Mouse (Mus musculus) embryonic facial prominence, embryonic 11.5 days (tissue): Measurements from ENCODE around the gene Morn5. TPM values are rescaled to one million over a fixed set of nuclear protein-coding genes. Genes with fewer than 3 reads are reported as not detected.

ENCODE experiments used
- ATAC-seq: fragments of 200-750 bp; cut with Nextera tagmentation; replicated peaks from 2 replicates; pipeline ENCODE4 v1.8.0; 2017; ENCODE audit warnings: low read depth; ENCODE audit not compliant: insufficient number of reproducible peaks, low FRiP score, low TSS enrichment
- DNase-seq: peaks from one replicate; pipeline ENCODE4 v3.0.0-alpha.2; 2015; ENCODE audit warnings: low spot score
- H3K27ac ChIP-seq: fragments of 300-500 bp; sonication (generic); replicated peaks from 2 replicates; pipeline ENCODE4 v1.5.1; 2014; ENCODE audit warnings: mild to moderate bottlenecking, low read depth, low read length, control low read depth
- H3K27me3 ChIP-seq: fragments of 300-500 bp; sonication (generic); 2 replicates; pipeline ENCODE4 v1.6.1; 2014; ENCODE audit warnings: mild to moderate bottlenecking, low read length, moderate library complexity, mixed read lengths; ENCODE audit not compliant: control insufficient read depth, insufficient read depth
- H3K36me3 ChIP-seq: fragments of 300-500 bp; sonication (generic); replicated peaks from 2 replicates; pipeline ENCODE4 v1.6.1; 2014; ENCODE audit warnings: low read depth, mild to moderate bottlenecking, low read length, moderate library complexity, mixed read lengths; ENCODE audit not compliant: control insufficient read depth, insufficient read depth
- H3K4me1 ChIP-seq: fragments of 300-500 bp; sonication (generic); 2 replicates; pipeline ENCODE4 v1.6.1; 2014; ENCODE audit warnings: low read length, mixed read lengths; ENCODE audit not compliant: control insufficient read depth, insufficient read depth
- H3K4me2 ChIP-seq: fragments of 300-500 bp; sonication (generic); 2 replicates; pipeline ENCODE4 v1.6.1; 2014; ENCODE audit warnings: low read depth, mild to moderate bottlenecking, control low read depth, low read length, moderate library complexity
- H3K4me3 ChIP-seq: fragments of 300-500 bp; sonication (generic); 2 replicates; pipeline ENCODE4 v1.5.1; 2014; ENCODE audit warnings: low read depth, low read length, control low read depth
- H3K9ac ChIP-seq: fragments of 300-500 bp; sonication (generic); replicated peaks from 2 replicates; pipeline ENCODE4 v1.6.1; 2014; ENCODE audit warnings: mild to moderate bottlenecking, control low read depth, low read length
- H3K9me3 ChIP-seq: fragments of 300-500 bp; sonication (generic); replicated peaks from 2 replicates; pipeline ENCODE4 v1.6.1; 2016; ENCODE audit warnings: mild to moderate bottlenecking, low read length, inconsistent platforms, mixed read lengths; ENCODE audit not compliant: control insufficient read depth
- whole genome bisulfite sequencing: fragments of 180-500 bp; shearing (Covaris S2); extraction: QIAGEN DNeasy Blood & Tissue Kit; methylation state at CpG from one replicate; pipeline ENCODE4 v1.1.7; 2014; 5-methylcytosine and 5-hydroxymethylcytosine counted together
- polyA plus RNA-seq: library from polyadenylated mRNA; unstranded; fragments of >200 nt; fragmentation: Nextera tagmentation; extraction: Ambion mirVana; gene quantifications from 2 replicates; pipeline ENCODE4 v1.2.1, GENCODE M21; 2014

The Morn5 gene
- not detected in 2 replicates for polyA plus RNA-seq

- Histone ChIP-seq H3K9me3 (no peaks in the 10 kb centered on the region), H3K36me3 (no peaks in the 10 kb centered on the region), H3K9ac (peak within 1 kb of the TSS; percentile 73), H3K27me3 (no peaks in the 10 kb centered on the region), H3K4me1 (peaks cover 4% of the 10 kb centered on the region; the same call in 1 of the 2 replicates), H3K4me3 (peak within 1 kb of the TSS; percentile 90), H3K27ac (no peak within 1 kb of the TSS), H3K4me2 (peak within 1 kb of the TSS; percentile 76)
- DNase-seq (peak; percentile 99), ATAC-seq (peak; percentile 97)
- WGBS = under 1% methylated on average over 44 of the region's 44 CpGs
Measured at GRCm38 (mm10) chr2:36048748-36049566, at the start of gene Morn5, which contains the start of gene Ndufa8. TSS of gene Morn5 (plus strand) at chr2:36049458. TSS of gene Ndufa8 (minus strand) at chr2:36049406.

- Histone ChIP-seq H3K4me1 (no peaks in the 10 kb centered on the region), H3K9me3 (no peaks in the 10 kb centered on the region), H3K4me2 (no peak overlapping the region), H3K4me3 (no peak overlapping the region), H3K36me3 (no peaks in the 10 kb centered on the region), H3K27ac (no peak overlapping the region), H3K9ac (no peak overlapping the region), H3K27me3 (no peaks in the 10 kb centered on the region)
- DNase-seq (no peak), ATAC-seq (no peak)
- WGBS = 65% methylated on average over 1 of the region's 1 CpGs
Measured at GRCm38 (mm10) chr2:36000390-36000789, 48.9 kb upstream of the Morn5 start.

- Histone ChIP-seq H3K4me1 (no peaks in the 10 kb centered on the region), H3K9ac (no peak overlapping the region), H3K36me3 (no peaks in the 10 kb centered on the region), H3K27me3 (no peaks in the 10 kb centered on the region), H3K4me2 (no peak overlapping the region), H3K9me3 (no peaks in the 10 kb centered on the region), H3K4me3 (no peak overlapping the region), H3K27ac (no peak overlapping the region)
- ATAC-seq (no peak), DNase-seq (no peak)
- 47% methylated on average over 6 of the region's 6 CpGs for WGBS
Measured at GRCm38 (mm10) chr2:36002188-36002587, 47.1 kb upstream of the Morn5 start.

- H3K27me3 ChIP-seq = peaks cover 6% of the 10 kb centered on the region; the same call in 1 of the 2 replicates
- WGBS = 31% methylated on average over 1 of the region's 1 CpGs
Measured at GRCm38 (mm10) chr2:36008071-36008470, 41.2 kb upstream of the Morn5 start.

GRCm38 (mm10) chr2:36009386-36009785 is 39.9 kb upstream of the Morn5 start:
- Histone ChIP-seq H3K9me3 (no peaks in the 10 kb centered on the region), H3K4me2 (no peak overlapping the region), H3K4me1 (peaks cover 3% of the 10 kb centered on the region; the same call in 1 of the 2 replicates), H3K4me3 (no peak overlapping the region), H3K36me3 (no peaks in the 10 kb centered on the region), H3K27me3 (peaks cover 6% of the 10 kb centered on the region; the same call in 1 of the 2 replicates), H3K27ac (no peak overlapping the region), H3K9ac (no peak overlapping the region)
- 21% methylated on average over 4 of the region's 4 CpGs for WGBS
- ATAC-seq (no peak; the same call in 1 of the 2 replicates), DNase-seq (peak; percentile 89)

More at GRCm38 (mm10) chr2:36008071-36008470, 41.2 kb upstream of the Morn5 start:
- Histone ChIP-seq H3K36me3 (no peaks in the 10 kb centered on the region), H3K27ac (no peak overlapping the region), H3K9ac (no peak overlapping the region), H3K4me1 (peaks cover 3% of the 10 kb centered on the region; the same call in 1 of the 2 replicates), H3K9me3 (no peaks in the 10 kb centered on the region), H3K4me2 (no peak overlapping the region), H3K4me3 (no peak overlapping the region)
- ATAC-seq = no peak
- DNase-seq = peak; percentile 81

GRCm38 (mm10) chr2:36010579-36010978 is 38.7 kb upstream of the Morn5 start:
- no peak overlapping the region for H3K9ac ChIP-seq
- DNase-seq (no peak), ATAC-seq (peak; percentile 25; the same call in 1 of the 2 replicates)
- H3K27ac ChIP-seq = no peak overlapping the region
- peaks cover 3% of the 10 kb centered on the region; the same call in 1 of the 2 replicates for H3K4me1 ChIP-seq
- peaks cover 6% of the 10 kb centered on the region; the same call in 1 of the 2 replicates for H3K27me3 ChIP-seq
- H3K4me3 ChIP-seq = no peak overlapping the region
- H3K9me3 ChIP-seq = no peaks in the 10 kb centered on the region
- H3K36me3 ChIP-seq = no peaks in the 10 kb centered on the region
- H3K4me2 ChIP-seq = no peak overlapping the region
- 32% methylated on average over 8 of the region's 8 CpGs for WGBS

GRCm38 (mm10) chr2:36011331-36011825 is 37.9 kb upstream of the Morn5 start:
- H3K4me2 ChIP-seq = peak overlapping the region; percentile 68
- ATAC-seq (0 out of 2 replicates have a peak, but pooled peaks have one; percentile 35), DNase-seq (peak; percentile 58)
- peaks cover 3% of the 10 kb centered on the region; the same call in 1 of the 2 replicates for H3K4me1 ChIP-seq
- peak overlapping the region; percentile 37 for H3K4me3 ChIP-seq
- peaks cover 6% of the 10 kb centered on the region; the same call in 1 of the 2 replicates for H3K27me3 ChIP-seq
- 0 out of 2 replicates have a peak overlapping the region, but pooled peaks have one; percentile 1 for H3K27ac ChIP-seq
- no peaks in the 10 kb centered on the region for H3K36me3 ChIP-seq
- peak overlapping the region; percentile 62 for H3K9ac ChIP-seq
- no peaks in the 10 kb centered on the region for H3K9me3 ChIP-seq
- WGBS = under 1% methylated on average over 44 of the region's 44 CpGs
